Mouse (Mus musculus) cortical plate, adult 2 months (tissue): ENCODE results near the gene S100a2.

Source experiments
- CTCF ChIP-seq: fragments of 200-500 bp; IDR thresholded peaks from 2 replicates; pipeline ENCODE4 v1.5.1; 2011; ENCODE audit warnings: mild to moderate bottlenecking, control low read depth, low read length; ENCODE audit not compliant: insufficient read depth; ENCODE audit errors: extremely low read depth
- POLR2A ChIP-seq: fragments of 200-500 bp; IDR thresholded peaks from 2 replicates; pipeline ENCODE4 v1.6.1; 2011; ENCODE audit warnings: mild to moderate bottlenecking, low read length, control low read depth; ENCODE audit not compliant: insufficient read depth; ENCODE audit errors: extremely low read depth

GRCm38 (mm10) chr3:90612728-90613291 is 22.8 kb downstream of the S100a2 start, which contains the start of gene S100a6:
- peak; percentile 55 for TF ChIP-seq CTCF
- no peak for TF ChIP-seq POLR2A
